In genomic region chr12:111666380-111666779, GRCm38 (mm10) we compare ENCODE assay signal across 14 mouse cellular contexts. TPM values are rescaled to one million over a fixed set of nuclear protein-coding genes. Genes with fewer than 3 reads are reported as not detected.
DNase-seq lines count a peak whose midpoint lies in the region; ATAC-seq and TF ChIP-seq lines count a peak whose summit lies in the region.
"Had no signal": no experiment of that assay in that cellular context is flagged by ENCODE, and none has a peak within 500 bp of the region (broad histone marks: within the 10 kb centered on the region; RNA-seq: fewer than 3 reads in every experiment).

No protein-coding gene starts in this region.

- H3K9me3 ChIP-seq in heart, embryonic 13.5 days = no peaks in the 10 kb centered on the region
- H3K9me3 ChIP-seq: embryonic facial prominence, embryonic 10.5 days; lung, embryonic 15.5 days; megakaryocyte, embryonic 14.5 days had no signal

- TF ChIP-seq POLR2A in kidney, adult 2 months (IDR thresholded peaks at IDR 0.05; ENCODE audit: low read depth, low read length) = no peak

- no peak for DNase-seq in heart, postnatal 36 days
- peak; percentile 69 to 88 for DNase-seq in left cerebral cortex, adult 8-10 months (ENCODE audit: low spot score in 2 of 2)
- no peak for DNase-seq in left cerebral cortex, postnatal 4 days
- peak; percentile 83 to 85 for DNase-seq in frontal cortex, adult 2 months (ENCODE audit: extremely low spot score in 1 of 2, low spot score in 1 of 2)
- DNase-seq in right cerebral cortex, postnatal 25 days = peak; percentile 83
- no peak for DNase-seq in kidney, adult 2 months
- DNase-seq: adrenal gland, adult 8-10 months; cerebellum, postnatal 14 days had no signal

- intact Hi-C loops in heart, postnatal 36 days (cut with DNase I) = loop anchor here (5.0 kb wide), 3 partner anchors 211 to 301 kb away; partner anchors contain the start of gene Atp5mpl
- intact Hi-C loops in left cerebral cortex, postnatal 4 days (cut with DNase I) = loop anchor here (5.0 kb wide), 2 partner anchors 36 to 66 kb away; no protein-coding TSS in a partner anchor

- ATAC-seq in heart, embryonic 13.5 days (ENCODE audit: extremely low read depth, insufficient number of reproducible peaks, low FRiP score, low TSS enrichment) = no peak
- ATAC-seq: inflammation-experienced regulatory T-cells, adult 6 months had no signal

- H3K4me3 ChIP-seq in heart, embryonic 13.5 days = no peak overlapping the region
- H3K4me3 ChIP-seq in kidney, adult 2 months (ENCODE audit: insufficient read depth, low read depth, low read length) = no peak overlapping the region
- H3K4me3 ChIP-seq: embryonic facial prominence, embryonic 10.5 days; lung, embryonic 15.5 days; megakaryocyte, embryonic 14.5 days had no signal

- WGBS in heart, embryonic 13.5 days = 67% methylated on average over 13 of the region's 13 CpGs
- WGBS in kidney, adult 2 months = 83% methylated on average over 13 of the region's 13 CpGs

- H3K36me3 ChIP-seq in heart, embryonic 13.5 days = peaks cover 14% of the 10 kb centered on the region
- no peaks in the 10 kb centered on the region for H3K36me3 ChIP-seq in kidney, adult 2 months (ENCODE audit: control insufficient read depth, insufficient read depth, low read length)

- TF ChIP-seq CTCF in kidney, adult 2 months (conservative IDR thresholded peaks at IDR 0.05; ENCODE audit: insufficient read depth, insufficient read length, low read depth, low read length) = no peak

- peak overlapping the region; percentile 59 for H3K9ac ChIP-seq in heart, embryonic 13.5 days
- H3K9ac ChIP-seq: lung, embryonic 15.5 days had no signal

- H3K27ac ChIP-seq in heart, embryonic 13.5 days (replicated peaks) = peak overlapping the region; percentile 88
- no peak overlapping the region for H3K27ac ChIP-seq in kidney, adult 2 months (ENCODE audit: insufficient read depth, low read depth, low read length)
- H3K27ac ChIP-seq: embryonic facial prominence, embryonic 10.5 days; lung, embryonic 15.5 days had no signal

- H3K4me1 ChIP-seq in heart, embryonic 13.5 days = peaks cover 68% of the 10 kb centered on the region
- peaks cover 8% of the 10 kb centered on the region for H3K4me1 ChIP-seq in kidney, adult 2 months (ENCODE audit: control insufficient read depth, insufficient read depth, low read length)

- no peak overlapping the region for H3K4me2 ChIP-seq in heart, embryonic 13.5 days
- H3K4me2 ChIP-seq: liver, embryonic 11.5 days; lung, embryonic 15.5 days had no signal

- peaks cover 10% of the 10 kb centered on the region for H3K27me3 ChIP-seq in heart, embryonic 13.5 days (replicated peaks)
- no peaks in the 10 kb centered on the region for H3K27me3 ChIP-seq in kidney, adult 2 months (replicated peaks; ENCODE audit: control insufficient read depth, insufficient read depth, low read length)

RNA-seq across cellular contexts. Expression of gene Ckb, which starts 5.8 kb away (rescaled TPM):
- 279 and 320 TPM in 2 replicates for polyA plus RNA-seq in heart, embryonic 13.5 days (2015; fragmentation: Nextera tagmentation; extraction: Ambion mirVana)
- total RNA-seq in heart, postnatal 36 days (2021) = 10 to 100 TPM; 71.6 to 84.7 TPM
- total RNA-seq in left cerebral cortex, adult 8-10 months (2022) = 1,000 to 10,000 TPM; 1,860 to 1,987 (median 1,908) TPM
- total RNA-seq in left cerebral cortex, postnatal 4 days (2021) = 100 to 1,000 TPM; 638 to 668 TPM
- 3,871 and 4,147 TPM in 2 replicates for polyA plus RNA-seq in frontal cortex, adult 2 months (2012; rRNA removed)
- polyA plus RNA-seq in kidney, adult 2 months (2012; rRNA removed) = 280 and 340 TPM in 2 replicates

RNA-seq across cellular contexts. Expression of gene Trmt61a, which starts 11.5 kb away (rescaled TPM):
- 7.8 and 8.3 TPM in 2 replicates for polyA plus RNA-seq in heart, embryonic 13.5 days (2015; fragmentation: Nextera tagmentation; extraction: Ambion mirVana)
- total RNA-seq in heart, postnatal 36 days (2021) = 1 to 10 TPM; 3.8 to 6.6 TPM
- 10 to 100 TPM; 18.6 to 22.6 (median 20.8) TPM for total RNA-seq in left cerebral cortex, adult 8-10 months (2022)
- total RNA-seq in left cerebral cortex, postnatal 4 days (2021) = 10 to 100 TPM; 21.3 to 22.0 TPM
- 21.0 and 21.9 TPM in 2 replicates for polyA plus RNA-seq in frontal cortex, adult 2 months (2012; rRNA removed)
- 12.4 and 16.9 TPM in 2 replicates for polyA plus RNA-seq in kidney, adult 2 months (2012; rRNA removed)

RNA-seq across cellular contexts. Expression of gene Bag5, which starts 46.7 kb away (rescaled TPM):
- 35.4 and 41.6 TPM in 2 replicates for polyA plus RNA-seq in heart, embryonic 13.5 days (2015; fragmentation: Nextera tagmentation; extraction: Ambion mirVana)
- total RNA-seq in heart, postnatal 36 days (2021) = 10 to 100 TPM; 19.5 to 20.4 TPM
- total RNA-seq in left cerebral cortex, adult 8-10 months (2022) = 10 to 100 TPM; 59.0 to 65.9 (median 59.6) TPM
- 10 to 100 TPM; 42.0 to 43.6 TPM for total RNA-seq in left cerebral cortex, postnatal 4 days (2021)
- 54.7 and 55.0 TPM in 2 replicates for polyA plus RNA-seq in frontal cortex, adult 2 months (2012; rRNA removed)
- polyA plus RNA-seq in kidney, adult 2 months (2012; rRNA removed) = 11.3 and 14.6 TPM in 2 replicates

RNA-seq across cellular contexts. Expression of gene Apopt1, which starts 46.7 kb away (rescaled TPM):
- polyA plus RNA-seq in heart, embryonic 13.5 days (2015; fragmentation: Nextera tagmentation; extraction: Ambion mirVana) = 41.0 and 45.5 TPM in 2 replicates
- 10 to 100 TPM; 38.4 to 40.6 TPM for total RNA-seq in heart, postnatal 36 days (2021)
- 10 to 100 TPM; 38.6 to 41.1 (median 39.6) TPM for total RNA-seq in left cerebral cortex, adult 8-10 months (2022)
- 10 to 100 TPM; 27.0 to 33.0 TPM for total RNA-seq in left cerebral cortex, postnatal 4 days (2021)
- polyA plus RNA-seq in frontal cortex, adult 2 months (2012; rRNA removed) = 50.6 and 53.8 TPM in 2 replicates
- polyA plus RNA-seq in kidney, adult 2 months (2012; rRNA removed) = 63.8 and 68.4 TPM in 2 replicates

Comparison
In these comparisons a context has a peak if more than half of its experiments do, and no peak if none do; other contexts are left out.
1. DNase-seq: peak in left cerebral cortex, adult 8-10 months (2 of 2), frontal cortex, adult 2 months (2 of 2) and right cerebral cortex, postnatal 25 days (single experiment); none in heart, postnatal 36 days (0 of 2), left cerebral cortex, postnatal 4 days (single experiment) and kidney, adult 2 months (single experiment).
2. RNA of gene Ckb, which starts 5.8 kb away (total RNA-seq): 1,860 to 1,987 TPM in left cerebral cortex, adult 8-10 months and 638 to 668 TPM in left cerebral cortex, postnatal 4 days; 71.6 to 84.7 TPM in heart, postnatal 36 days; every median in the first group is over 4 times any median in the second.